Mouse (Mus musculus): ENCODE results near the gene Hic1. TPM values are rescaled to one million over a fixed set of nuclear protein-coding genes. Genes with fewer than 3 reads are reported as not detected.

Hic1 gene
- polyA plus RNA-seq, 1 experiment from 2014 or later, result 2.5 TPM

- H3K9me3 ChIP-seq (replicated peaks; ENCODE audit: control insufficient read depth, low read length), result no peaks in the 10 kb centered on the region
- H3K27me3 ChIP-seq (ENCODE audit: control insufficient read depth, insufficient read depth, low read length), result peaks cover 53% of the 10 kb centered on the region
- H3K4me3 ChIP-seq (ENCODE audit: low read depth, low read length), result no peak overlapping the region
- no peak overlapping the region for H3K9ac ChIP-seq (ENCODE audit: low read depth, low read length)
- 54% methylated on average over 6 of the region's 6 CpGs for WGBS (ENCODE audit: insufficient replicate concordance)
- H3K4me2 ChIP-seq, result no peak overlapping the region
- no peak overlapping the region; the same call in 1 of the 2 replicates for H3K27ac ChIP-seq (ENCODE audit: low read depth, low read length)
- H3K4me1 ChIP-seq (ENCODE audit: control insufficient read depth, insufficient read depth, low read length), result peaks cover 36% of the 10 kb centered on the region
- H3K36me3 ChIP-seq (ENCODE audit: control insufficient read depth, insufficient read depth, low read length), result no peaks in the 10 kb centered on the region
- no peak for ATAC-seq (replicated peaks; ENCODE audit: insufficient number of reproducible peaks, low FRiP score, low TSS enrichment)
These were observed 26.8 kb upstream of the Hic1 start for GRCm38 (mm10) chr11:75196131-75196530.

GRCm38 (mm10) chr11:75194850-75195461 lies 25.6 kb upstream of the Hic1 start:
- 0 out of 2 replicates have a peak, but pooled peaks have one; percentile 23 for ATAC-seq (replicated peaks; ENCODE audit: insufficient number of reproducible peaks, low FRiP score, low TSS enrichment)
- peaks cover 35% of the 10 kb centered on the region for H3K4me1 ChIP-seq (ENCODE audit: control insufficient read depth, insufficient read depth, low read length)
- no peaks in the 10 kb centered on the region for H3K36me3 ChIP-seq (ENCODE audit: control insufficient read depth, insufficient read depth, low read length)
- H3K27me3 ChIP-seq (ENCODE audit: control insufficient read depth, insufficient read depth, low read length), result peaks cover 53% of the 10 kb centered on the region
- H3K9me3 ChIP-seq (replicated peaks; ENCODE audit: control insufficient read depth, low read length), result no peaks in the 10 kb centered on the region
- H3K9ac ChIP-seq (ENCODE audit: low read depth, low read length), result peak overlapping the region; percentile 78
- peak overlapping the region; percentile 51 for H3K4me3 ChIP-seq (ENCODE audit: low read depth, low read length)
- H3K4me2 ChIP-seq, result peak overlapping the region; percentile 81
- H3K27ac ChIP-seq (ENCODE audit: low read depth, low read length), result no peak overlapping the region
- 1% methylated on average over 39 of the region's 39 CpGs for WGBS (ENCODE audit: insufficient replicate concordance)

DNA sequence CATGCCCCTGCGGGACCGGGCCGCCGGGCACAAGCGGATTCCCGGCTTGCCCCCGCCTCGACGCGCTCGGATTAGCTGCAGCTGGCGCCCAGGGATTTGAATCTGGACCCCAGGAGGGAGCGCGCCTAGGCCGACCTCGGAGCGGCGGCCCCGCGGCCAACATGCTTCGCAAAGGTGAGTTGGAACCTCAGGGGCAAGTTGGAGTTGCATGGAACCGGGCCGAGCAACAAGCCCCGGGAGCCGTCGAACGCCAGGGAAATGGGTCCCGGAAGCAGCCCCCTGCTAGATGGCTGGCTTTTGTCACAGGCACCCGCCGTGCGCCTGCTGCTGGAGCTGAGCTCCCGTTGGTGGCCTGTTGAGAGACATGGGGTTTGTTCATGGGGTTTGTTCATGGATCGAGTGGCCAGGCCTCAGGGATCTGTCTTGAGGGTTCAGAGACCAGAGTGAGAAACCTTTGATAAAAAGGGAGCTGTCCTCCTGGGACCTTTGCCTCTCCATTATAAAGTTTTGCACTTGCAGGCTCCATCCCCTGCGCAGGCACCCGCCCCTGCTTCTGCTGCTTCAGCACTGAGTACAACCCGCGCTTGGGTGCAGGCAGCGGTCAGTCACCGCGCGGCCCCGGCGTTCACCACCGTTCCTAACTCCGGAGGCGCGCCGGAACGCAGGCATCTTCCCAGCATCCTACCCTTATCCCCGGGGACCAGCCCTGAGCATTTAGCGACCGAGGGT lies 25.0 kb upstream of the Hic1 start:
- Histone ChIP-seq H3K9me3 (replicated peaks; ENCODE audit: control insufficient read depth, low read length) (no peaks in the 10 kb centered on the region), H3K27ac (ENCODE audit: low read depth, low read length) (peak overlapping the region; percentile 62), H3K4me1 (ENCODE audit: control insufficient read depth, insufficient read depth, low read length) (peaks cover 38% of the 10 kb centered on the region), H3K4me2 (peak overlapping the region; percentile 81), H3K27me3 (ENCODE audit: control insufficient read depth, insufficient read depth, low read length) (peaks cover 53% of the 10 kb centered on the region), H3K36me3 (ENCODE audit: control insufficient read depth, insufficient read depth, low read length) (no peaks in the 10 kb centered on the region), H3K9ac (ENCODE audit: low read depth, low read length) (peak overlapping the region; percentile 78), H3K4me3 (ENCODE audit: low read depth, low read length) (peak overlapping the region; percentile 51)
- no peak for ATAC-seq (replicated peaks; ENCODE audit: insufficient number of reproducible peaks, low FRiP score, low TSS enrichment)
- under 1% methylated on average over 52 of the region's 52 CpGs for WGBS (ENCODE audit: insufficient replicate concordance)

- no peak for ATAC-seq (replicated peaks; ENCODE audit: insufficient number of reproducible peaks, low FRiP score, low TSS enrichment)
- no peaks in the 10 kb centered on the region for H3K9me3 ChIP-seq (replicated peaks; ENCODE audit: control insufficient read depth, low read length)
- H3K4me2 ChIP-seq, result peak within 1 kb of the TSS; percentile 81
- peak within 1 kb of the TSS; percentile 62 for H3K27ac ChIP-seq (ENCODE audit: low read depth, low read length)
- peaks cover 53% of the 10 kb centered on the region for H3K27me3 ChIP-seq (ENCODE audit: control insufficient read depth, insufficient read depth, low read length)
- peaks cover 41% of the 10 kb centered on the region for H3K4me1 ChIP-seq (ENCODE audit: control insufficient read depth, insufficient read depth, low read length)
- peak within 1 kb of the TSS; percentile 51 for H3K4me3 ChIP-seq (ENCODE audit: low read depth, low read length)
- no peaks in the 10 kb centered on the region for H3K36me3 ChIP-seq (ENCODE audit: control insufficient read depth, insufficient read depth, low read length)
- H3K9ac ChIP-seq (ENCODE audit: low read depth, low read length), result peak within 1 kb of the TSS; percentile 78
- WGBS (ENCODE audit: insufficient replicate concordance), result 1% methylated on average over 81 of the region's 84 CpGs
These were observed 24.1 kb upstream of the Hic1 start, which contains the start of gene Rtn4rl1 for GRCm38 (mm10) chr11:75193256-75194071. TSS of gene Rtn4rl1 (plus strand) at chr11:75193783.

GRCm38 (mm10) chr11:75192336-75193214 lies 23.3 kb upstream of the Hic1 start:
- H3K9ac ChIP-seq (ENCODE audit: low read depth, low read length), result peak overlapping the region; percentile 78
- H3K9me3 ChIP-seq (replicated peaks; ENCODE audit: control insufficient read depth, low read length), result no peaks in the 10 kb centered on the region
- ATAC-seq (replicated peaks; ENCODE audit: insufficient number of reproducible peaks, low FRiP score, low TSS enrichment), result peak; percentile 36; the same call in 1 of the 2 replicates
- H3K27me3 ChIP-seq (ENCODE audit: control insufficient read depth, insufficient read depth, low read length), result peaks cover 53% of the 10 kb centered on the region
- no peaks in the 10 kb centered on the region for H3K36me3 ChIP-seq (ENCODE audit: control insufficient read depth, insufficient read depth, low read length)
- H3K4me1 ChIP-seq (ENCODE audit: control insufficient read depth, insufficient read depth, low read length), result peaks cover 41% of the 10 kb centered on the region
- peak overlapping the region; percentile 51 for H3K4me3 ChIP-seq (ENCODE audit: low read depth, low read length)
- H3K4me2 ChIP-seq, result peak overlapping the region; percentile 81
- WGBS (ENCODE audit: insufficient replicate concordance), result 24% methylated on average over 13 of the region's 13 CpGs
- peak overlapping the region; percentile 62 for H3K27ac ChIP-seq (ENCODE audit: low read depth, low read length)

GRCm38 (mm10) chr11:75191841-75192240 lies 22.5 kb upstream of the Hic1 start:
- no peaks in the 10 kb centered on the region for H3K36me3 ChIP-seq (ENCODE audit: control insufficient read depth, insufficient read depth, low read length)
- peaks cover 47% of the 10 kb centered on the region for H3K27me3 ChIP-seq (ENCODE audit: control insufficient read depth, insufficient read depth, low read length)
- H3K9ac ChIP-seq (ENCODE audit: low read depth, low read length), result no peak overlapping the region
- ATAC-seq (replicated peaks; ENCODE audit: insufficient number of reproducible peaks, low FRiP score, low TSS enrichment), result no peak
- no peak overlapping the region for H3K4me2 ChIP-seq
- H3K27ac ChIP-seq (ENCODE audit: low read depth, low read length), result no peak overlapping the region
- 58% methylated on average over 6 of the region's 6 CpGs for WGBS (ENCODE audit: insufficient replicate concordance)
- peaks cover 38% of the 10 kb centered on the region for H3K4me1 ChIP-seq (ENCODE audit: control insufficient read depth, insufficient read depth, low read length)
- no peak overlapping the region for H3K4me3 ChIP-seq (ENCODE audit: low read depth, low read length)
- H3K9me3 ChIP-seq (replicated peaks; ENCODE audit: control insufficient read depth, low read length), result no peaks in the 10 kb centered on the region

GRCm38 (mm10) chr11:75190905-75191441 lies 21.7 kb upstream of the Hic1 start, which contains the start of gene Dph1:
TSS of gene Dph1 (minus strand) at chr11:75191241.
- H3K27me3 ChIP-seq (ENCODE audit: control insufficient read depth, insufficient read depth, low read length), result peaks cover 39% of the 10 kb centered on the region
- H3K9me3 ChIP-seq (replicated peaks; ENCODE audit: control insufficient read depth, low read length), result no peaks in the 10 kb centered on the region
- H3K36me3 ChIP-seq (ENCODE audit: control insufficient read depth, insufficient read depth, low read length), result no peaks in the 10 kb centered on the region
- peak within 1 kb of the TSS; percentile 87 for H3K4me2 ChIP-seq
- WGBS (ENCODE audit: insufficient replicate concordance), result 52% methylated on average over 5 of the region's 5 CpGs
- H3K27ac ChIP-seq (ENCODE audit: low read depth, low read length), result peak within 1 kb of the TSS; percentile 41; the same call in 1 of the 2 replicates
- peak within 1 kb of the TSS; percentile 82 for H3K9ac ChIP-seq (ENCODE audit: low read depth, low read length)
- H3K4me3 ChIP-seq (ENCODE audit: low read depth, low read length), result peak within 1 kb of the TSS; percentile 87
- peaks cover 36% of the 10 kb centered on the region for H3K4me1 ChIP-seq (ENCODE audit: control insufficient read depth, insufficient read depth, low read length)
- ATAC-seq (replicated peaks; ENCODE audit: insufficient number of reproducible peaks, low FRiP score, low TSS enrichment), result no peak
